12 mouse cellular contexts compared by ENCODE assay signal in the genomic region with DNA sequence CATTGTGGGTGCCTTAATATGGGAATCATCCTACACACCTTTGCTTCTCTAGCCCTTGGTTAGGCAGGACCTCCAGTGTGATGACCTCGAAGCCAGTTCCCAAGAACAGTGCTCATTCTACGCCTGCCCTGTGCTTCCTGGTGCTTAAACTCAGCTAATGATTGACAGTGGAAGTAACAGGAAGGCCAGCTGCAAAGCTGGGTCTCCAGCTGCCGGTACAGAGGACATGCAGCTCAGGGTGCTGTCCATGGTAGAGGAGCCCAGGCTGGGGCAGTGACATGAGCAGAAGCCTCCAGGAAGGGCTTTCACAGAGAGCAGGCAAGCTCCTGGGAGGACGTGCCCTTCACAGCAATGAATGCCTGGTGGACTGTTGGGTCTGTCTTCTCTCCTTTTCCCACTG.
DNase-seq lines count a peak whose midpoint lies in the region; ATAC-seq and TF ChIP-seq lines count a peak whose summit lies in the region.
"Had no signal": no experiment of that assay in that cellular context is flagged by ENCODE, and none has a peak within 500 bp of the region (broad histone marks: within the 10 kb centered on the region; RNA-seq: fewer than 3 reads in every experiment).

No protein-coding gene starts in this region.

- no peak for TF ChIP-seq CTCF in lung, embryonic 14.5 days (IDR thresholded peaks at IDR 0.05; ENCODE audit: low read depth)

- no peaks in the 10 kb centered on the region for H3K9me3 ChIP-seq in lung, embryonic 14.5 days (ENCODE audit: low read depth, low read length)
- H3K9me3 ChIP-seq: hindbrain, embryonic 15.5 days; limb, embryonic 13.5 days had no signal

- H3K79me2 ChIP-seq in myocyte (ENCODE audit: control insufficient read depth, insufficient read depth) = no peaks in the 10 kb centered on the region

- no peak overlapping the region for H3K4me2 ChIP-seq in lung, embryonic 14.5 days
- H3K4me2 ChIP-seq in myocyte (ENCODE audit: low read depth) = no peak overlapping the region
- H3K4me2 ChIP-seq: hindbrain, embryonic 15.5 days; limb, embryonic 13.5 days had no signal

- H3K9ac ChIP-seq in lung, embryonic 14.5 days = no peak overlapping the region
- H3K9ac ChIP-seq: hindbrain, embryonic 15.5 days; limb, embryonic 13.5 days had no signal

- peak; percentile 41; the same call in 1 of the 2 replicates for ATAC-seq in lung, embryonic 14.5 days (ENCODE audit: insufficient read depth)
- ATAC-seq: Patski had no signal

- no peaks in the 10 kb centered on the region for H3K36me3 ChIP-seq in lung, embryonic 14.5 days (ENCODE audit: insufficient read depth)
- no peaks in the 10 kb centered on the region for H3K36me3 ChIP-seq in myocyte (ENCODE audit: control insufficient read depth, insufficient read depth)
- H3K36me3 ChIP-seq: hindbrain, embryonic 15.5 days; limb, embryonic 13.5 days had no signal

- no peaks in the 10 kb centered on the region for H3K27me3 ChIP-seq in lung, embryonic 14.5 days (ENCODE audit: insufficient read depth, low read length)
- no peaks in the 10 kb centered on the region for H3K27me3 ChIP-seq in myocyte (ENCODE audit: control insufficient read depth, insufficient read depth, insufficient read length)
- H3K27me3 ChIP-seq: hindbrain, embryonic 15.5 days; Patski had no signal

- no peak overlapping the region for H3K27ac ChIP-seq in lung, embryonic 14.5 days (ENCODE audit: low read depth)
- H3K27ac ChIP-seq: hindbrain, embryonic 15.5 days; limb, embryonic 13.5 days had no signal

- TF ChIP-seq POLR2A in myocyte (IDR thresholded peaks at IDR 0.05; ENCODE audit: insufficient read length, low read depth) = no peak

- H3K4me1 ChIP-seq in lung, embryonic 14.5 days (ENCODE audit: insufficient read depth) = no peaks in the 10 kb centered on the region
- H3K4me1 ChIP-seq: hindbrain, embryonic 15.5 days; limb, embryonic 13.5 days had no signal

- H3K4me3 ChIP-seq in lung, embryonic 14.5 days (ENCODE audit: low read depth, low read length) = no peak overlapping the region
- no peak overlapping the region for H3K4me3 ChIP-seq in myocyte
- H3K4me3 ChIP-seq: hindbrain, embryonic 15.5 days; limb, embryonic 13.5 days had no signal

- no peak overlapping the region for H3ac ChIP-seq in myocyte (ENCODE audit: control insufficient read depth, insufficient read length)

- 9% methylated on average over 4 of the region's 4 CpGs for WGBS in lung, embryonic 14.5 days

- DNase-seq in lung, embryonic 14.5 days = peak; percentile 83
- DNase-seq in lung, adult 18-20 months = no peak
- peak; percentile 71 for DNase-seq in embryo, embryonic 11 days
- peak; percentile 40 to 56 for DNase-seq in kidney, adult 8-10 months
- DNase-seq in right cerebral cortex, postnatal 14 days = no peak
- DNase-seq in cerebellum, postnatal 14 days = no peak
- no peak for DNase-seq in frontal cortex, postnatal 14 days (ENCODE audit: low spot score in 2 of 2)
- DNase-seq: thymus, postnatal 4 days had no signal

TF ChIP-seq in myocyte, 11 proteins besides CTCF, POLR2A, EP300 and RAD21:
- TF ChIP-seq REST (IDR thresholded peaks at IDR 0.05; ENCODE audit: insufficient read depth, insufficient read length) = peak; percentile 12
- TF ChIP-seq USF1 (IDR thresholded peaks at IDR 0.05; ENCODE audit: low read depth) = no peak

Comparison
In these comparisons a context has a peak if more than half of its experiments do, and no peak if none do; other contexts are left out.
1. DNase-seq: peak in lung, embryonic 14.5 days (single experiment), embryo, embryonic 11 days (single experiment) and kidney, adult 8-10 months (2 of 2); none in lung, adult 18-20 months (0 of 2), right cerebral cortex, postnatal 14 days (single experiment), cerebellum, postnatal 14 days (0 of 2) and frontal cortex, postnatal 14 days (0 of 2).